Mouse (Mus musculus): ENCODE results near the gene Oxct2b. TPM values are rescaled to one million over a fixed set of nuclear protein-coding genes. Genes with fewer than 3 reads are reported as not detected.
A peak's percentile ranks its signal among the peaks of the same experiment; 100 is the strongest.

Oxct2b gene
- polyA plus RNA-seq (2014; fragmentation: Nextera tagmentation; extraction: Ambion mirVana), result not detected in 2 replicates

DNA sequence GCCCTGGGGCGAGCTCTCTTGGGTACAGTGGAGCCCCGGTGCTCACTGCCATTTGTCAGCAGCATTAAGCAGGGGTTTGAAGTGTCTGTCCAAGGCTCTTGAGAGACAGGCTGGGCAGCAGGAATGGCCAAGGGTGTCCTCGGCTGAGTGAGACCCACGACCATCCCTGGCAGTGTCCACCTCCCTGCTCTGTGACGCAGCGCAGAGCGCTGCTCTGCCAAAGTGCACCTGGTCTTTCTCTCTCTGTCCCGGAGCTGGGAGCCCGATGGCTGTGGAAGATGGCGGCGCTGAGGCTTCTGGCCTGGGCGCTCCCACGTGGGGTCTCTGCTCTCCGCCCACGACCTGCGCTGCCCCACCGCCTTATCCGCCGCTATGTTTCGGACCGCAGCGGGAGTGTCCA, at the start of gene Oxct2b:
Gene Oxct2b (plus strand): TSS at position 256 of the 400 bp plus-strand sequence.
- peak within 1 kb of the TSS; percentile 51 for H3K4me2 ChIP-seq
- H3K27ac ChIP-seq (ENCODE audit: low read depth, low read length), result no peak within 1 kb of the TSS
- no peaks in the 10 kb centered on the region for H3K4me1 ChIP-seq (replicated peaks; ENCODE audit: control insufficient read depth, insufficient read depth, low read length)
- no peak within 1 kb of the TSS; the same call in 1 of the 2 replicates for H3K9ac ChIP-seq (ENCODE audit: low read depth, low read length)
- WGBS, result 9% methylated on average over 22 of the region's 22 CpGs
- ATAC-seq (replicated peaks; ENCODE audit: low FRiP score) (no peak), DNase-seq (ENCODE audit: low spot score) (no peak)
- H3K4me3 ChIP-seq (ENCODE audit: low read depth, low read length), result peak within 1 kb of the TSS; percentile 32
- peaks cover 25% of the 10 kb centered on the region for H3K27me3 ChIP-seq (replicated peaks; ENCODE audit: control insufficient read depth, insufficient read depth, low read length)
- H3K9me3 ChIP-seq (ENCODE audit: control insufficient read depth, low read length), result no peaks in the 10 kb centered on the region
- no peaks in the 10 kb centered on the region for H3K36me3 ChIP-seq (ENCODE audit: control insufficient read depth, insufficient read depth, low read length)

- Histone ChIP-seq H3K9ac (ENCODE audit: low read depth, low read length) (no peak overlapping the region), H3K4me1 (replicated peaks; ENCODE audit: control insufficient read depth, insufficient read depth, low read length) (peaks cover 6% of the 10 kb centered on the region; the same call in 1 of the 2 replicates), H3K27me3 (replicated peaks; ENCODE audit: control insufficient read depth, insufficient read depth, low read length) (peaks cover 2% of the 10 kb centered on the region; the same call in 1 of the 2 replicates), H3K27ac (ENCODE audit: low read depth, low read length) (no peak overlapping the region), H3K9me3 (ENCODE audit: control insufficient read depth, low read length) (no peaks in the 10 kb centered on the region), H3K4me2 (no peak overlapping the region), H3K4me3 (ENCODE audit: low read depth, low read length) (no peak overlapping the region), H3K36me3 (ENCODE audit: control insufficient read depth, insufficient read depth, low read length) (no peaks in the 10 kb centered on the region)
- WGBS, result 54% methylated on average over 6 of the region's 6 CpGs
- ATAC-seq (replicated peaks; ENCODE audit: low FRiP score) (no peak), DNase-seq (ENCODE audit: low spot score) (no peak)
Observed at GRCm38 (mm10) chr4:123068646-123069045, 47.4 kb upstream of the Oxct2b start.

DNA sequence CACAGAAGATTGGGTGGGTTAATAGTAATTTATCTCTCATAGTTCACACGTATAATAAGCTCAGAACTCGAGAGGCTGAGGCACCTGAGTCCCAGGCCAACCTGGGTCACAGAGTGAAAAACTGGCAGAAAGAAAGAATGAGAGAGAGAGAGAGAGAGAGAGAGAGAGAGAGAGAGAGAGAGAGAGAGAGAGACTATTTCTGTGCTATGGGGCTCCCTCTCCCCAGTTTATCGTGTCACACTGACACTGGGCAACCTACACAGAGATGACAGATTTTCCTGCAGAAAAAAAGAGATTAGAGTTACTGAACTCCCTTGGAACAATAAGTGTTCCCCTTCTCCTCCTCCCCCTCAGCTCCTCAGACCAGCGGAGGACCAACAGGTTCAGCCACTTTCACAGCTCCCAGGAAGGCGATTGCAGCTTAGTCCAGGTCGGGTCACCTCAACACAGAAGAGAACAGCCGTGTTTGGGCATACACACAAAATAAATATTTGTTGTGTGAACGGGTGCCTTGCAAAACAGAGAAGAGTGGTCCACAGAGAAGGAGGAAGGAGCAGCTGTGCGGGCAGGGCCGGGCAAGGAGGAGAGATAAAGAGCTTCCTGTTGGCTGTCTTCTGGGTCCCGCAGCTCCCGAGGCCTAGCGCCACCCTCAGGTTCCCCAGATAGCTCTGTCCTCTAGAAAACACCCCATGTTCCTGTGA, 44.6 kb upstream of the Oxct2b start:
- peaks cover 2% of the 10 kb centered on the region; the same call in 1 of the 2 replicates for H3K27me3 ChIP-seq (replicated peaks; ENCODE audit: control insufficient read depth, insufficient read depth, low read length)
- ATAC-seq (replicated peaks; ENCODE audit: low FRiP score) (peak; percentile 80), DNase-seq (ENCODE audit: low spot score) (peak; percentile 69)
- H3K36me3 ChIP-seq (ENCODE audit: control insufficient read depth, insufficient read depth, low read length), result no peaks in the 10 kb centered on the region
- H3K9ac ChIP-seq (ENCODE audit: low read depth, low read length), result no peak overlapping the region
- H3K9me3 ChIP-seq (ENCODE audit: control insufficient read depth, low read length), result no peaks in the 10 kb centered on the region
- H3K4me2 ChIP-seq, result peak overlapping the region; percentile 60
- H3K27ac ChIP-seq (ENCODE audit: low read depth, low read length), result no peak overlapping the region
- peak overlapping the region; percentile 28 for H3K4me3 ChIP-seq (ENCODE audit: low read depth, low read length)
- peaks cover 6% of the 10 kb centered on the region; the same call in 1 of the 2 replicates for H3K4me1 ChIP-seq (replicated peaks; ENCODE audit: control insufficient read depth, insufficient read depth, low read length)
- WGBS, result 6% methylated on average over 13 of the region's 13 CpGs

GRCm38 (mm10) chr4:123076928-123077327, 39.1 kb upstream of the Oxct2b start:
- Histone ChIP-seq H3K4me3 (ENCODE audit: low read depth, low read length) (no peak overlapping the region), H3K9me3 (ENCODE audit: control insufficient read depth, low read length) (no peaks in the 10 kb centered on the region), H3K27ac (ENCODE audit: low read depth, low read length) (no peak overlapping the region), H3K4me2 (no peak overlapping the region), H3K4me1 (replicated peaks; ENCODE audit: control insufficient read depth, insufficient read depth, low read length) (no peaks in the 10 kb centered on the region), H3K36me3 (ENCODE audit: control insufficient read depth, insufficient read depth, low read length) (no peaks in the 10 kb centered on the region), H3K27me3 (replicated peaks; ENCODE audit: control insufficient read depth, insufficient read depth, low read length) (0 out of 2 replicates have a peak, but pooled peaks cover 4% of the 10 kb centered on the region), H3K9ac (ENCODE audit: low read depth, low read length) (no peak overlapping the region)
- DNase-seq (ENCODE audit: low spot score), result no peak
- 60% methylated on average over 8 of the region's 8 CpGs for WGBS
- no peak for ATAC-seq (replicated peaks; ENCODE audit: low FRiP score)

DNA sequence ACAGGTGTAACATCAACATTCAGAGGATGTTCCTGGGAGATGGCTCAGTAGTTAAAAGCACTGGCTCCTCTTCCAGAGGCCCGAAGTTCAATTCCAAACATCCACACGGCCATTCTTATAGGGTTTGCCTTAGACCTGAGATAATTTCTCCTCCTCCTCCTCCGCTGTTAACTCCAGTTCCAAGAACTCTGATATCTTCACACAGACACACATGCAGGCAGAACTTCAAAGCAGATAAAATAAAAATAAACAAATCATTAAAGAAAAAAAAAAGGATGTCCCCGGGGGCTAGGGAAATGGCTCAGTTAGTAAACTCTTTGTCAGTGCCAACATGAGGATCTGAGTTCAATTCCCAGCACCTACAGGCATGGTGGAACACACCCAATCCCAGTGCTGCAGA, 37.8 kb upstream of the Oxct2b start:
- no peak for DNase-seq (ENCODE audit: low spot score)
- H3K36me3 ChIP-seq (ENCODE audit: control insufficient read depth, insufficient read depth, low read length), result no peaks in the 10 kb centered on the region
- H3K27ac ChIP-seq (ENCODE audit: low read depth, low read length), result no peak overlapping the region
- no peak overlapping the region for H3K4me3 ChIP-seq (ENCODE audit: low read depth, low read length)
- H3K4me2 ChIP-seq, result no peak overlapping the region
- H3K4me1 ChIP-seq (replicated peaks; ENCODE audit: control insufficient read depth, insufficient read depth, low read length), result no peaks in the 10 kb centered on the region
- no peaks in the 10 kb centered on the region for H3K9me3 ChIP-seq (ENCODE audit: control insufficient read depth, low read length)
- H3K27me3 ChIP-seq (replicated peaks; ENCODE audit: control insufficient read depth, insufficient read depth, low read length), result 0 out of 2 replicates have a peak, but pooled peaks cover 4% of the 10 kb centered on the region
- 43% methylated on average over 4 of the region's 4 CpGs for WGBS
- H3K9ac ChIP-seq (ENCODE audit: low read depth, low read length), result no peak overlapping the region
- peak; percentile 33; the same call in 1 of the 2 replicates for ATAC-seq (replicated peaks; ENCODE audit: low FRiP score)

- H3K4me2 ChIP-seq, result no peak overlapping the region
- no peak for ATAC-seq (replicated peaks; ENCODE audit: low FRiP score)
- no peaks in the 10 kb centered on the region for H3K9me3 ChIP-seq (ENCODE audit: control insufficient read depth, low read length)
- no peak overlapping the region for H3K27ac ChIP-seq (ENCODE audit: low read depth, low read length)
- H3K9ac ChIP-seq (ENCODE audit: low read depth, low read length), result no peak overlapping the region
- H3K27me3 ChIP-seq (replicated peaks; ENCODE audit: control insufficient read depth, insufficient read depth, low read length), result 0 out of 2 replicates have a peak, but pooled peaks cover 4% of the 10 kb centered on the region
- no peaks in the 10 kb centered on the region for H3K36me3 ChIP-seq (ENCODE audit: control insufficient read depth, insufficient read depth, low read length)
- no peak overlapping the region for H3K4me3 ChIP-seq (ENCODE audit: low read depth, low read length)
- no peaks in the 10 kb centered on the region for H3K4me1 ChIP-seq (replicated peaks; ENCODE audit: control insufficient read depth, insufficient read depth, low read length)
- 54% methylated on average over 13 of the region's 13 CpGs for WGBS
- no peak for DNase-seq (ENCODE audit: low spot score)
Observed at GRCm38 (mm10) chr4:123080791-123081190, 35.3 kb upstream of the Oxct2b start.

DNA sequence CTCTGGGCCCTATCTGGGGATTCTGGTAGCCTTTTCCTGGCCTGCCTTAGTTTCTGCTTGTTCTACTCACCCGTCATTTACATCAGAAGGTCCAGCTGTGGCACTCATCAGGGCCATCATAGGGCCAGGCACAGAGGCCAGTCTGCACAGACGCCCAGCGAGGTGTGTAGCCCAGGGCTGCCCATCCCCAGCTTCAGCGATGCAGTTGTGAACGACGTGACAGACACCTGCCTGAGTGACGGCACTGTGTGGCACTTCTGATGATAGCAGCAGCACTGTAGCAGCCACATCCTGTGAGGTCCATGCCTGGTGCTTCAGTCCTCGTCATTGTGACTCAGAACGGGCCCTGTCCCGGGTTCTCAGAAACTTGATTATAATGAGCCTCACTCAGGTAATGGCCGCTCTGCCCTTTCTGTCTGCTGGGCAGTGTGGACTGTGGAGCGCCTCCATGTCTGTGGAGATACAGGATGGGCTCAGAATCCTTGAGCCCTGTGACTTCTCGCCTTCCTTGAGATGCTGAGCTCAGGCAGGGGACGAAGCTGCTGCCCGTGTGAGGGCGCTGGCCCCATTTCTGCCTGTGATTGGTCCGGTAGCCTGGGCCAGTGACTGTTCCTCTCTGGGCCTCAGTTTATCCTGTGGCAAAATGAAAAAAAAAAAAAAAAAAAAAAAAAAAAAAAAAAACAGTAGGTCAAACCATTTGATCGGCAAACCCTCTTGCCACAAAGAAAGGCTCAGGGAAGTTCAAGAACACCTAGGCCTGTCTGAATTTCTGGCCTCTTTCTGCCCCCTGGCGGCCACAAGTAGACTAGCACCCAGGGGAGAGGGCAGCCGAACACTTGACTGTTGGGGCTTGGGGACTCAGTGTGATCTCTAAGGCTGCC, 33.5 kb upstream of the Oxct2b start:
- Histone ChIP-seq H3K4me3 (ENCODE audit: low read depth, low read length) (no peak overlapping the region), H3K36me3 (ENCODE audit: control insufficient read depth, insufficient read depth, low read length) (no peaks in the 10 kb centered on the region), H3K27ac (ENCODE audit: low read depth, low read length) (no peak overlapping the region), H3K9me3 (ENCODE audit: control insufficient read depth, low read length) (no peaks in the 10 kb centered on the region), H3K27me3 (replicated peaks; ENCODE audit: control insufficient read depth, insufficient read depth, low read length) (0 out of 2 replicates have a peak, but pooled peaks cover 4% of the 10 kb centered on the region), H3K4me2 (no peak overlapping the region), H3K4me1 (replicated peaks; ENCODE audit: control insufficient read depth, insufficient read depth, low read length) (no peaks in the 10 kb centered on the region), H3K9ac (ENCODE audit: low read depth, low read length) (no peak overlapping the region)
- ATAC-seq (replicated peaks; ENCODE audit: low FRiP score) (peak; percentile 68), DNase-seq (ENCODE audit: low spot score) (no peak)
- 71% methylated on average over 20 of the region's 20 CpGs for WGBS

DNA sequence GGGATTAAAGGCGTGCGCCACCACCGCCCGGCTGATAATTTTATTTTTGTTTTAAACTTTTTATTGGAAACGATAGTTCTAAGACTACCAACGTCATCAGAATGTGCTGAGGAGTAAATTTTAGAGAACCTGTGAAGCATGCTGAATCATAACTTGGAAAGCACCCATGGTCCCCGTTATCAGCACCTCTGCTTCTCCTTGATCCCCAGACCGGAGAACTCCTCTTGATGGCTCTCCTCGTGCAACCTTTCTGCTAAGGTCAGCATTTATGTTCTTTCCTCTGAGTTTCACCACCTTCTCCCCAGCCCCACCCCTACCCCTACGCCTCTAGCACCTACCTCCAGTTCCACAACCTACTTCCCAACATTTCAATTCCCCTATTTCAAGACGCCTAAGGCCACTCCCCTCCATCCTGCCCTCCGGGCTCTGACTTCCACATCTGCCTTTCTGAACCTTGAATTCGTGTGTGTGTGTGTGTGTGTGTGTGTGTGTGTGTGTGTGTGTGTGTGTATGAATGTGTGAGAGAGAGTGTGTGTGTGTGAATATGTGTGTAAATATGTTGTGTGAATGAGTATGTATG, 32.7 kb upstream of the Oxct2b start:
- WGBS, result 60% methylated on average over 13 of the region's 13 CpGs
- DNase-seq (ENCODE audit: low spot score), result no peak
- 0 out of 2 replicates have a peak, but pooled peaks cover 4% of the 10 kb centered on the region for H3K27me3 ChIP-seq (replicated peaks; ENCODE audit: control insufficient read depth, insufficient read depth, low read length)
- no peak for ATAC-seq (replicated peaks; ENCODE audit: low FRiP score)
- no peaks in the 10 kb centered on the region for H3K9me3 ChIP-seq (ENCODE audit: control insufficient read depth, low read length)
- H3K4me1 ChIP-seq (replicated peaks; ENCODE audit: control insufficient read depth, insufficient read depth, low read length), result no peaks in the 10 kb centered on the region
- no peak overlapping the region for H3K4me2 ChIP-seq
- no peaks in the 10 kb centered on the region for H3K36me3 ChIP-seq (ENCODE audit: control insufficient read depth, insufficient read depth, low read length)
- no peak overlapping the region for H3K9ac ChIP-seq (ENCODE audit: low read depth, low read length)
- no peak overlapping the region for H3K27ac ChIP-seq (ENCODE audit: low read depth, low read length)
- no peak overlapping the region for H3K4me3 ChIP-seq (ENCODE audit: low read depth, low read length)

Measured in liver, embryonic 11.5 days (tissue).